Mouse (Mus musculus) hindbrain, embryonic 14.5 days (tissue): Measurements from ENCODE around the gene Ranbp6. TPM values are rescaled to one million over a fixed set of nuclear protein-coding genes. Genes with fewer than 3 reads are reported as not detected.

Experiments used
- ATAC-seq: fragments of 200-750 bp; cut with Nextera tagmentation; 2 replicates; pipeline ENCODE4 v1.8.0; 2017; ENCODE audit warnings: moderate number of reproducible peaks, mild to moderate bottlenecking, moderate TSS enrichment, moderate library complexity; ENCODE audit not compliant: low FRiP score
- DNase-seq: peaks from one replicate; pipeline ENCODE4 v3.0.0-alpha.2; 2015; ENCODE audit warnings: low spot score
- H3K27ac ChIP-seq: fragments of 300-500 bp; sonication (generic); 2 replicates; pipeline ENCODE4 v1.5.1; 2014; ENCODE audit warnings: mild to moderate bottlenecking, moderate library complexity
- H3K27me3 ChIP-seq: fragments of 300-500 bp; sonication (generic); 2 replicates; pipeline ENCODE4 v1.6.1; 2014; ENCODE audit warnings: mild to moderate bottlenecking, low read length, mixed read lengths; ENCODE audit not compliant: control insufficient read depth, insufficient read depth
- H3K36me3 ChIP-seq: fragments of 300-500 bp; sonication (generic); replicated peaks from 2 replicates; pipeline ENCODE4 v1.6.1; 2014; ENCODE audit not compliant: control insufficient read depth, insufficient read depth
- H3K4me1 ChIP-seq: fragments of 300-500 bp; sonication (generic); replicated peaks from 2 replicates; pipeline ENCODE4 v1.6.1; 2014; ENCODE audit warnings: antibody characterized with exemption, low read length, mixed read lengths; ENCODE audit not compliant: control insufficient read depth, insufficient read depth
- H3K4me2 ChIP-seq: fragments of 300-500 bp; sonication (generic); replicated peaks from 2 replicates; pipeline ENCODE4 v1.6.1; 2014; ENCODE audit warnings: mild to moderate bottlenecking, moderate library complexity
- H3K4me3 ChIP-seq: fragments of 300-500 bp; sonication (generic); replicated peaks from 2 replicates; pipeline ENCODE4 v1.5.1; 2014; ENCODE audit warnings: mild to moderate bottlenecking, low read length
- H3K9ac ChIP-seq: fragments of 300-500 bp; sonication (generic); 2 replicates; pipeline ENCODE4 v1.6.1; 2014
- H3K9me3 ChIP-seq: fragments of 300-500 bp; sonication (generic); 2 replicates; pipeline ENCODE4 v1.6.1; 2016; ENCODE audit warnings: low read length; ENCODE audit not compliant: control insufficient read depth
- WGBS: fragments of 180-500 bp; shearing (Covaris S2); extraction: QIAGEN DNeasy Blood & Tissue Kit; methylation state at CpG from one replicate; pipeline ENCODE4 v1.1.7; 2014; 5-methylcytosine and 5-hydroxymethylcytosine counted together
- polyA plus RNA-seq: library from polyadenylated mRNA; unstranded; fragments of >200 nt; fragmentation: Nextera tagmentation; extraction: Ambion mirVana; gene quantifications from 2 replicates; pipeline ENCODE4 v1.2.1, GENCODE M21; 2014

The Ranbp6 gene
- polyA plus RNA-seq, 1 experiment from 2014 or later, result 60.7 TPM

DNA sequence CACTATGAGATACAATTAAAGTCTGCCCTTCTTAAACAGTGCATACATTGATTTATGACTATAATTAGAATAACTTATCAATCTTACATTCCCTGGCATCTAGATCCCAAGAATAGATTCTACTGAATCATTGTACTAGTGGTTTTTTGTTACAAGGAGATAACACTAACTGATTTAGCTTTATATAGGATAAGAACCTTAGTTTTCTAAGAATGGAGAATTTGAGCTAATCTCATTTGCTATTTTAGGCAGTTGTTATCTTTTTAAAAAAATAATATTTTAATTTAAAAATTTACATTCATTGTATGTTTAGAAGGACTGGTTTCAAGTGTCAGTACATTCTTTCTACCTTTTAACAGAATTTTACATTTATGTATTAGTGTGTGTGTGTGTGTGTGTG, 24.8 kb downstream of the Ranbp6 start:
- Histone ChIP-seq H3K27ac (no peak overlapping the region), H3K9me3 (no peaks in the 10 kb centered on the region), H3K36me3 (peaks cover 13% of the 10 kb centered on the region), H3K4me1 (no peaks in the 10 kb centered on the region), H3K9ac (no peak overlapping the region), H3K4me2 (no peak overlapping the region), H3K4me3 (no peak overlapping the region), H3K27me3 (no peaks in the 10 kb centered on the region)
- no peak for DNase-seq
- ATAC-seq, result no peak

DNA sequence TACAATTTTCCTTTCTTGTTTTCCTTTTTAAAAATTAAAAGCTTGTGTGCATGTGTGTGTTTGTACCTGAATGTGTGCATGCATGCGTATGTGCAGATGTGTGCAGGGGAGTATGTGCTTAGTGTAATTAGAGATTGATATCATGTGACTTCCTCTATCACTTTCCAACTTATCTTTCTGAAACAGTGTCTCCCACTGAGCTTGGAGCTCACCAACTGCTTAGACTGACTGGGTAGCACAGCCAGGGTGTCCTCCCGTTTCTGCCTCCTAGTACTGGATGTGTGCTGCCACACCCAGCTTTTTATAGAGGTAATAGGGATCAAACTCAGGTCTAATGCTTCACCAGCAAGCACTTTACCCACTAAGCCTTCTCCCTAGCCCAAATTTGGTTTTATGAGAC, 29.9 kb downstream of the Ranbp6 start:
- no peak overlapping the region for H3K27ac ChIP-seq
- no peak overlapping the region for H3K4me3 ChIP-seq
- peaks cover 16% of the 10 kb centered on the region for H3K36me3 ChIP-seq
- DNase-seq (no peak), ATAC-seq (no peak)
- no peaks in the 10 kb centered on the region for H3K9me3 ChIP-seq
- H3K4me1 ChIP-seq, result no peaks in the 10 kb centered on the region
- no peaks in the 10 kb centered on the region for H3K27me3 ChIP-seq
- 81% methylated on average over 2 of the region's 2 CpGs for WGBS
- H3K9ac ChIP-seq, result no peak overlapping the region
- H3K4me2 ChIP-seq, result no peak overlapping the region

Other genes starting within 250 kb of the Ranbp6 start
- gene Ermp1, start 164.6 kb downstream of the Ranbp6 start, polyA plus RNA-seq, result 9.6 and 10.8 TPM in 2 replicates
- gene Mlana, start 115.2 kb downstream of the Ranbp6 start, polyA plus RNA-seq, result not detected in 2 replicates
- 10.1 and 10.8 TPM in 2 replicates for gene 9930021J03Rik, start 7.0 kb downstream of the Ranbp6 start, polyA plus RNA-seq
- gene Il33, start 112.1 kb upstream of the Ranbp6 start, polyA plus RNA-seq, result 2.0 and 2.3 TPM in 2 replicates
- not detected in 2 replicates for gene Trpd52l3, start 190.8 kb upstream of the Ranbp6 start, polyA plus RNA-seq
- gene Uhrf2, start 217.5 kb upstream of the Ranbp6 start, polyA plus RNA-seq, result 52.3 and 59.2 TPM in 2 replicates